Mouse (Mus musculus) heart, postnatal 25 days (tissue): ENCODE data around the gene Psen2. TPM values are rescaled to one million over a fixed set of nuclear protein-coding genes. Genes with fewer than 3 reads are reported as not detected.

Experiments
- DNase-seq: peaks from one replicate; pipeline ENCODE4 v3.0.0; 2022; ENCODE audit warnings: low spot score
- intact Hi-C: fragments of 180-260 bp; cut with DNase I; formaldehyde crosslinking; loops from one replicate; pipeline ENCODE4 v1.15.1; 2025
- total RNA-seq, 2 experiments: library from RNA; stranded (reverse); gene quantifications; 2 replicates each; pipeline ENCODE4 v1.2.3; 2021

The Psen2 gene
- total RNA-seq, 2 experiments from 2014 or later = 12.4 to 13.9 TPM

- DNase-seq = no peak
- intact Hi-C loops = no loop called here
These were observed 80.5 kb downstream of the Psen2 start for GRCm38 (mm10) chr1:180182731-180183130.

DNA sequence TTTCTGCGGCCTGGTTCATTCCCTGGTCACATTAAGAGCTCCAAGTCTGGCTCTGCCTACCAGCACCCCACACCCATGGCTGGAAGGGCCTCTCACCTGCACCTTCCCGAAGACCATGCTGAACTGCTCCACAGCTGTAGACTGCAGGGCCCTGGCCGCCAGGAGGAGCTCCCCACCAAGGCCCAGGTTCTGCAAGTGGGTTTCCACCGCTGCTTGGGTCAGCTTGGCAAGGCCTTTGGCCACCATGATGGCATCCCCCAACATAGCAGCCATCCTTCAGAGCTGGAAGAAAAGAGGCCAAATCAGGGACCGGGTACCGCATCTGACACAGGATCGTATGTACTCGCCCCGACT, 81.3 kb downstream of the Psen2 start:
- no peak for DNase-seq
- intact Hi-C loops = no loop called here

GRCm38 (mm10) chr1:180181304-180181965, 81.8 kb downstream of the Psen2 start:
- intact Hi-C loops = no loop called here

GRCm38 (mm10) chr1:180179840-180180239, 83.4 kb downstream of the Psen2 start:
- intact Hi-C loops = no loop called here
- no peak for DNase-seq

More at GRCm38 (mm10) chr1:180181304-180181965, 81.8 kb downstream of the Psen2 start:
- no peak for DNase-seq

- no peak for DNase-seq
- intact Hi-C loops = no loop called here
These were observed 84.1 kb downstream of the Psen2 start for GRCm38 (mm10) chr1:180179100-180179499.

DNA sequence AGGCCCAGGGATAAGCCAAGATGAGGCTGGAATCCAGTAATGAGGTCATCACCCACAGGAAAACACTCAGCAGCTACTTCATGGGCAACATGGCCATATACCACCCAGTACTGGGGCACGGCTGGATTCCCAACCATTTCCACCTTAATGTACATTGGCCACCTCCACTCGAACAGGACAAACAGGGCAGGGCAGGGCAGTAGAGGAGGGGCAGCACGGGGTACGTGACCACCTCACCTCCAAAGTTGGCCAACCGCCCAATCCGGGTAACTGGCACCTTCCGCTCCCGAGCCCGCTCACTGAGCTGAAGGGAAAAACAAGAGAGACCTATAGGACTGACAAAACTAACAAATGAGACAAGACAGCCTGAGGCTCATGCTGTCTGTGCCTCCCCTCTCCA, 84.9 kb downstream of the Psen2 start:
- no peak for DNase-seq
- intact Hi-C loops = no loop called here

Other genes with a start within 250 kb of the Psen2 start
- 100 to 1,000 TPM; 810 to 852 TPM for gene Coq8a, start 63.8 kb downstream of the Psen2 start, total RNA-seq
- gene Itpkb, start 67.0 kb upstream of the Psen2 start, total RNA-seq = 10 to 100 TPM; 56.1 to 63.6 TPM
- gene Stum, start 220.1 kb upstream of the Psen2 start, total RNA-seq = 1 to 10 TPM; 1.1 to 1.2 TPM